Mouse (Mus musculus) testis, adult 2 months (tissue): ENCODE measurements around the gene Hgfac.

Source experiments
- CTCF ChIP-seq: fragments of 200-500 bp; IDR thresholded peaks from 2 replicates; pipeline ENCODE4 v1.5.1; 2012; ENCODE audit warnings: low read depth, mild to moderate bottlenecking, inconsistent platforms, low read length, moderate library complexity; ENCODE audit not compliant: control insufficient read depth, insufficient read depth, insufficient replicate concordance
- POLR2A ChIP-seq: fragments of 200-500 bp; IDR thresholded peaks from 2 replicates; pipeline ENCODE4 v1.6.1; 2012; ENCODE audit warnings: low read depth, mild to moderate bottlenecking, inconsistent platforms, low read length, moderate library complexity; ENCODE audit not compliant: control insufficient read depth

DNA sequence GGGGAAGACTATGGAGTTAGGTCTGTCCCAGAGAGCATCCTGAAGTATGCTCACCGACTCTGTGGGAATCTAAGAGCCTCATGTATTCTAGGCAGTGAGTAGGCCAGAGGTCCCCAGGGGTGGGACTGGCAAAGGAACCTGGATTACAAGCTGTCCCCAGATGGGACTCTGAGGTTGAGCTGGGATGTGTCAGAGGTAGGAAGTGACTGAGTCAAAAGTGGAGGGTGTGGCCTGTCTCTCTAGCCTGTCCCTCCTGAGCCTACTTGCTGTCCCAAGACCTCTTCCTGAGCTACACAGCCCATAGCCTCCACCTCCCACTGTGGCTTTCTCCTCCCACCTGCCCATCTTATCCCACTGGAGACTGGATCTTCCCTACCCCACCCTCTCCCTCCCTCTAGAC is 16.9 kb downstream of the Hgfac start:
- no peak for TF ChIP-seq CTCF
- TF ChIP-seq POLR2A = no peak
